Mouse (Mus musculus) heart, embryonic 14.5 days (tissue): ENCODE data around the gene Ugp2. TPM values are rescaled to one million over a fixed set of nuclear protein-coding genes. Genes with fewer than 3 reads are reported as not detected.

Source experiments
- ATAC-seq: fragments of 200-750 bp; cut with Nextera tagmentation; 2 replicates; pipeline ENCODE4 v1.8.0; 2017; ENCODE audit warnings: low read depth, moderate TSS enrichment; ENCODE audit not compliant: insufficient number of reproducible peaks, insufficient read depth, low FRiP score
- H3K27ac ChIP-seq, 2 experiments: fragments of 200-500 bp in 1 of 2; fragments of 300-500 bp in 1 of 2; sonication (generic) in 1 of 2; replicated peaks in 1 of 2; 2 replicates each; pipeline ENCODE4 v1.5.1; 2012 to 2014; ENCODE audit warnings: low read depth in 2 of 2, low read length in 2 of 2, control low read depth in 1 of 2, mild to moderate bottlenecking in 1 of 2, mixed read lengths in 1 of 2; ENCODE audit not compliant: control insufficient read depth in 1 of 2, insufficient read depth in 1 of 2
- H3K27me3 ChIP-seq: fragments of 300-500 bp; sonication (generic); 2 replicates; pipeline ENCODE4 v1.6.1; 2014; ENCODE audit warnings: mild to moderate bottlenecking, low read length, control low read depth; ENCODE audit not compliant: control insufficient read depth, insufficient read depth
- H3K36me3 ChIP-seq: fragments of 300-500 bp; sonication (generic); 2 replicates; pipeline ENCODE4 v1.6.1; 2014; ENCODE audit warnings: mild to moderate bottlenecking, control low read depth, low read length, mixed read lengths; ENCODE audit not compliant: control insufficient read depth, insufficient read depth
- H3K4me1 ChIP-seq, 2 experiments: fragments of 200-500 bp in 1 of 2; fragments of 300-500 bp in 1 of 2; sonication (generic) in 1 of 2; 2 replicates each; pipeline ENCODE4 v1.6.1; 2012 to 2014; ENCODE audit warnings: low read length in 2 of 2, control low read depth in 1 of 2, mixed read lengths in 1 of 2; ENCODE audit not compliant: control insufficient read depth in 2 of 2, insufficient read depth in 2 of 2
- H3K4me2 ChIP-seq: fragments of 300-500 bp; sonication (generic); 2 replicates; pipeline ENCODE4 v1.6.1; 2014; ENCODE audit warnings: mild to moderate bottlenecking, low read length
- H3K4me3 ChIP-seq, 2 experiments: fragments of 200-500 bp in 1 of 2; fragments of 300-500 bp in 1 of 2; sonication (generic) in 1 of 2; 2 replicates each; pipeline ENCODE4 v1.5.1; 2012 to 2014; ENCODE audit warnings: low read length in 2 of 2, mild to moderate bottlenecking in 2 of 2, control low read depth in 1 of 2, low read depth in 1 of 2, moderate library complexity in 1 of 2; ENCODE audit not compliant: control insufficient read depth in 1 of 2, insufficient read depth in 1 of 2
- H3K9ac ChIP-seq: fragments of 300-500 bp; sonication (generic); 2 replicates; pipeline ENCODE4 v1.6.1; 2014; ENCODE audit warnings: mild to moderate bottlenecking, low read length
- H3K9me3 ChIP-seq: fragments of 300-500 bp; sonication (generic); 2 replicates; pipeline ENCODE4 v1.6.1; 2016; ENCODE audit warnings: low read length, control low read depth; ENCODE audit not compliant: control insufficient read depth
- WGBS: fragments of 180-500 bp; shearing (Covaris S2); extraction: QIAGEN DNeasy Blood & Tissue Kit; methylation state at CpG from one replicate; pipeline ENCODE4 v1.1.7; 2014; 5-methylcytosine and 5-hydroxymethylcytosine counted together
- microRNA counts: library from miRNA; unstranded; fragments of <30 nt; microRNA quantifications from one replicate; lab custom pipeline; 2016
- microRNA-seq: library from miRNA; unstranded; fragments of <30 nt; microRNA quantifications from one replicate; pipeline ENCODE4, GENCODE M21; 2016
- polyA plus RNA-seq: library from polyadenylated mRNA; unstranded; fragments of >200 nt; fragmentation: Nextera tagmentation; extraction: Ambion mirVana; gene quantifications from 2 replicates; pipeline ENCODE4 v1.2.1, GENCODE M21; 2014

Gene Ugp2
- polyA plus RNA-seq, 1 experiment from 2014 or later, result 194 TPM

DNA sequence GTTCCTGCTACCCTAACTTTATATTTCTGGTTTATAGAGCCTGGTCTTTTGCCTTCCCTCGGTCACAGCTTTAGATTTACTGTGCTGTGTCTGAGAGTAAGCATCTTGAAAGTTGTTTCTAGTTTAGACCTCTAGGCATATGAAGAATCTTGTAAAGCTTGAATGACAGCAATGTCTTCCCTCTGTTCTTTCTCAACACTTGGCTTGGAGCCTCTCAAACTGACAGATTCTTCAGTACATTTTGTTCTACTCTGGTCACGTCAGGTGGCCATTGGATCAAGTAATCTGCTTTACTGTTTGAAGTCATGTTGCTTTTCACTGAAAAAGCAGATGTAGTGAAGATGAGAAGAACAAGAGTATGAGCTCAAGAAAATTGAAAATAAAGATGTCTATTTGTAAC, 94.8 kb downstream of the Ugp2 start:
- Histone ChIP-seq H3K9me3 (no peaks in the 10 kb centered on the region), H3K9ac (no peak overlapping the region), H3K36me3 (peaks cover 35% of the 10 kb centered on the region), H3K27me3 (no peaks in the 10 kb centered on the region), H3K4me3 (no peak overlapping the region), H3K27ac (no peak overlapping the region), H3K4me2 (no peak overlapping the region), H3K4me1 (no peaks in the 10 kb centered on the region)
- 82% methylated on average over 2 of the region's 2 CpGs for WGBS
- no peak for ATAC-seq

MicroRNAs within 50 kb of the gene (microRNA counts, 519-probe panel; counts per million panel counts)
- microRNA mmu-miR-1933-3p (lab: Ali Mortazavi, UCI) (322 counts per million, percentile 70 among the panel's probes with 10 or more counts), microRNA mmu-miR-1933-5p (lab: Ali Mortazavi, UCI) (322 counts per million, percentile 70 among the panel's probes with 10 or more counts)

Small RNA genes lying within 50 kb of the gene (microRNA-seq; reads per million reads assigned to microRNA genes)
- 3.1 reads per million, percentile 5 among the genes with 10 or more reads in this experiment for gene Mir1933

Other genes with a start within 250 kb of the Ugp2 start
- gene Vps54, start 131.9 kb downstream of the Ugp2 start, polyA plus RNA-seq, result 12.3 and 13.2 TPM in 2 replicates
- 6.7 and 7.6 TPM in 2 replicates for gene Wdpcp, start 201.0 kb upstream of the Ugp2 start, polyA plus RNA-seq
- gene Mdh1, start 201.2 kb upstream of the Ugp2 start, polyA plus RNA-seq, result 1,858 and 1,900 TPM in 2 replicates